Mouse (Mus musculus) pancreas, adult 10 weeks (tissue): Measurements from ENCODE around the gene Col5a1. TPM values are rescaled to one million over a fixed set of nuclear protein-coding genes. Genes with fewer than 3 reads are reported as not detected.

Experiments
- polyA plus RNA-seq: library from polyadenylated mRNA; stranded (reverse); fragments of 350-450 nt; fragmentation: Illumina TruSeq; extraction: RNeasy Lipid Tissue Mini Kit (QIAGEN cat#74804); gene quantifications from one replicate; pipeline ENCODE4 v1.2.3, GENCODE M21; 2015; ENCODE audit warnings: low read depth, low replicate concordance; ENCODE audit not compliant: insufficient read depth

Gene Col5a1
- polyA plus RNA-seq = 12.0 TPM

DNA sequence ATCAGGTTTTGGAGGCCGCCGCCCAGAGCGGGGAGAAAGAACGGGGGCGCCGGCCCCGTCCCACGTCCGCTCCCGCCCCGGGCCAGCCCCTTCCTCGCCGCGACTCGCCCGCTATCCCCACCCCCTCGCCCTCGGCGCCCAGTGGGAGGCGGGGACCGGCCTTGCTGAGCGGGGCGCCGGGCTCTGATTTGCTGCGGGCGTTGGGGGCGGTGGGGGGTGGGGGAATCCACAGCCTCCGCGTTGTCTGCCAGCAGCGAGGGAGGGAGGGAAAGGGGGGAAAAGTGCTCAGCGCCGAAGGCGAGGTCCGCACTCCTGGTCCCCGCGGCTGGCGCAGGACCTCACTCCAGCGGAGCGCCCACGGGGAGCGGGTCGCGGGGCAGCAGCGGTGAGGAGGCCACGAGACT lies at the start of gene Col5a1:
Gene Col5a1, plus strand, starts transcription at position 278 of the 404 bp plus-strand sequence.

DNA sequence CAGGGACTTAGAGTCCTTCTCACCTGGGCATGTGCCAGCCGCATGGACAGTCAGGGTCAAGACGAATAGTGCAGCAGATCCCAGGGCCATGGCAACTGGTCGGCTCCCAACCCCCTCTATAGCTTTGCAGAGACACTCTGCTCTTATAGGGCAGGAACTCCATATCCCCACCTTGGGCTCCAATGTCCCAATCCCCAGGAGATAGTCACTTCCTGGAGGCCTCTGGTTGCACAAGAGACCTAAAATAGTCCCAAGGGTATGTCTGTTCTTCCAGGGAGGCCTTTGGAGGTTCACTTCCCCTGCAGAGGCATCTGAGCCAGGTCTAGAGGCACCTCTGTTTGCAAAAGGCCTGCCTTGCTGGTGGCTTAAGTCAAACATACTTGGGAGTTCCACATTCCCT lies 198.5 kb downstream of the Col5a1 start, which contains the start of gene Fcnb:
Gene Fcnb, minus strand, starts transcription at position 118 of the 400 bp plus-strand sequence.

Other genes with a start within 250 kb of the Col5a1 start
- gene Rxra, start 210.0 kb upstream of the Col5a1 start, polyA plus RNA-seq = 9.1 TPM
- not detected for gene Fcnb, start 198.5 kb downstream of the Col5a1 start, polyA plus RNA-seq